Mouse (Mus musculus) neural tube, embryonic 11.5 days (tissue): ENCODE measurements around the gene Epdr1. TPM values are rescaled to one million over a fixed set of nuclear protein-coding genes. Genes with fewer than 3 reads are reported as not detected.
"Not testable (repeated sequence)": the region's sequence is repeated elsewhere in the genome, so short reads cannot be mapped to it uniquely, and the experiment has no call there.

ENCODE experiments used
- ATAC-seq: fragments of 200-750 bp; cut with Nextera tagmentation; 2 replicates; pipeline ENCODE4 v1.8.0; 2017; ENCODE audit warnings: moderate number of reproducible peaks, mild to moderate bottlenecking, moderate TSS enrichment, moderate library complexity; ENCODE audit not compliant: insufficient read depth, low FRiP score, low TSS enrichment
- DNase-seq: peaks from one replicate; pipeline ENCODE4 v3.0.0-alpha.2; 2015; ENCODE audit warnings: low spot score
- H3K27ac ChIP-seq: fragments of 300-500 bp; sonication (generic); 2 replicates; pipeline ENCODE4 v1.5.1; 2014; ENCODE audit warnings: low read depth, mild to moderate bottlenecking, low read length
- H3K27me3 ChIP-seq: fragments of 300-500 bp; sonication (generic); 2 replicates; pipeline ENCODE4 v1.6.1; 2014; ENCODE audit warnings: mild to moderate bottlenecking, low read length, mixed read lengths; ENCODE audit not compliant: control insufficient read depth, insufficient read depth
- H3K36me3 ChIP-seq: fragments of 300-500 bp; sonication (generic); 2 replicates; pipeline ENCODE4 v1.6.1; 2014; ENCODE audit warnings: mild to moderate bottlenecking, low read length, moderate library complexity, mixed read lengths; ENCODE audit not compliant: control insufficient read depth, insufficient read depth
- H3K4me1 ChIP-seq: fragments of 300-500 bp; sonication (generic); 2 replicates; pipeline ENCODE4 v1.6.1; 2014; ENCODE audit warnings: low read length, mixed read lengths; ENCODE audit not compliant: control insufficient read depth, insufficient read depth
- H3K4me2 ChIP-seq: fragments of 300-500 bp; sonication (generic); 2 replicates; pipeline ENCODE4 v1.6.1; 2014; ENCODE audit warnings: low read depth, mild to moderate bottlenecking, moderate library complexity
- H3K4me3 ChIP-seq: fragments of 300-500 bp; sonication (generic); 2 replicates; pipeline ENCODE4 v1.5.1; 2014; ENCODE audit warnings: low read depth, low read length
- H3K9ac ChIP-seq: fragments of 300-500 bp; sonication (generic); 2 replicates; pipeline ENCODE4 v1.6.1; 2014; ENCODE audit warnings: mild to moderate bottlenecking, low read length
- H3K9me3 ChIP-seq: fragments of 300-500 bp; sonication (generic); 2 replicates; pipeline ENCODE4 v1.6.1; 2016; ENCODE audit warnings: low read length; ENCODE audit not compliant: control insufficient read depth
- WGBS: fragments of 180-500 bp; shearing (Covaris S2); extraction: QIAGEN DNeasy Blood & Tissue Kit; methylation state at CpG from one replicate; pipeline ENCODE4 v1.1.7; 2014; 5-methylcytosine and 5-hydroxymethylcytosine counted together
- polyA plus RNA-seq: library from polyadenylated mRNA; unstranded; fragments of >200 nt; fragmentation: Nextera tagmentation; extraction: Ambion mirVana; gene quantifications from 2 replicates; pipeline ENCODE4 v1.2.1, GENCODE M21; 2014

The Epdr1 gene
- polyA plus RNA-seq, 1 experiment from 2014 or later: 16.7 TPM

DNA sequence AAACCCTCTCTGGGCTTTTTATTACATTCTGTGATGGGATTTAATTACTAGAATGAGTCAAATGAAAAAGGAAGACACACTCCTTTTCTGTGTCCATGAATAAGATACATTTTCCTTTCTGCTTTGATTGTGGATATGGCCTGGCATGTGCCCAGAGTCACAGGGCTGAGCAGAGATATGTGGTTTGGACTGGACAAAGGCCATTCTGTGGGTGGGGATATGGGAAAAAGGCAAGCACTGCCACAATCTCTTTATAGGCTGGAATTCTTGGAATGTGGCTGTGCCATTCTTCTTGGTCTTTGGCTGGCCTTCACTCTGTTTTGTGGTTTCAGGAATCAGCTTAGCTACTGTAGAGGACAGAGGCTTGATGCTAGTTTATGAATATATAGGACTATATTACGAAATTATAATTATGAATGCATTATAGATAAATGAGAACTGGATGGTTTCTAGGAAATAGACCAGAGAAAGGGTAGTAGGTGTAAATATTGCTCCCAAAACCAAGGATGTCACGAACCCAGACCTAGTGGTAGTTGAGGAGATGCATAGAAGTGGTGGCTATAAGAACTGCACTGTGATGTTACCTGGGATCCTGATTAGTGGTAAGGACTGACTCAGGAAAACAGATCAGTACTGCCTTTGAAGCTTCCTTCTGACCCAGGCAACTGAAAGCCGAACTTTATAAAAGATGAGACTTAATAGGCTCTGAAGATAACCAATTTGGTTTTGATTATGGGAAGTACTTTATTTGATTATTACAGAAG lies 28.5 kb downstream of the Epdr1 start:
- ATAC-seq: no peak
- H3K9ac ChIP-seq: no peak overlapping the region
- no peaks in the 10 kb centered on the region for H3K36me3 ChIP-seq
- H3K4me2 ChIP-seq: no peak overlapping the region
- no peak overlapping the region for H3K4me3 ChIP-seq
- H3K27me3 ChIP-seq: no peaks in the 10 kb centered on the region
- no peak for DNase-seq
- no peaks in the 10 kb centered on the region for H3K4me1 ChIP-seq
- no peaks in the 10 kb centered on the region for H3K9me3 ChIP-seq
- WGBS: 89% methylated on average over 3 of the region's 3 CpGs
- H3K27ac ChIP-seq: no peak overlapping the region

DNA sequence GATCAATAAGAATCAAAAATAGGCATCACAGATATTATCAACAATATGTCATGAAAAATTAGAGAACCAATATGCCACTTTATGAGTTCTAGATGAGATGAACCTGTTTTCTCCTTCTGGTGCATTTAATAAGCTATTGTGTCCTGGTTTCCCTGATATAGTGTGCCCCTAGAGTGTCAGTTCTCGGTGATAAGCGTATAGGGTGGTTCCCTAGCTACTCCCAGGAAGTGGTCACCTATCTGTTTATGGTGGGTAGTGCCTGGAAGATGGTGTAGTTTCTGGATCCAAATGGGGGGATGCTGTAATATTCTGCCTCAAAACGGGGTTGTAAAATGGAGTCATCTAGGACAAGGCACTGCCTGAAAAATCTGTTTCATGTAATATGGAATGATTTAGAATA lies 43.8 kb downstream of the Epdr1 start:
- DNase-seq (no peak), ATAC-seq (no peak)
- 89% methylated on average over 3 of the region's 3 CpGs for WGBS
- Histone ChIP-seq H3K4me2 (no peak overlapping the region), H3K9ac (no peak overlapping the region), H3K9me3 (no peaks in the 10 kb centered on the region), H3K36me3 (no peaks in the 10 kb centered on the region), H3K4me3 (no peak overlapping the region), H3K27ac (no peak overlapping the region), H3K27me3 (no peaks in the 10 kb centered on the region), H3K4me1 (no peaks in the 10 kb centered on the region)

DNA sequence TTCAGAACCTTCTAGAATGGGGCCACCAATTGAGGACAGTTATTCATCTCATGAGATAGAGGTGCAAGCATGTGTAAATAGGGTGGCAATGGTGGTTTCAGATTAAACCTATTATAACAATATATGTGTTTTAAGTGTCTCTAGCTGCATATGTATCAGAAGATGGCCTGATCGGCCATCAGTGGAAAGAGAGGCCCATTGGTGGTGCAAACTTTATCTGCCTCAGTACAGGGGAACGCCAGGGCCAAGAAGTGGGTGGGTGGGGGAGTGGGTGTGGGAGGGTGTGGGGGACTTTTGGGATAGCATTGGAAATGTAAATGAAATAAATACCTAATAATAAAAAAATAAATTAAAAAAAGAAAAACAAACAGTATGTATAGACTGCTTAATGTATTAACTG lies 45.0 kb downstream of the Epdr1 start:
- not testable (repeated sequence) for H3K4me1 ChIP-seq, H3K27me3 ChIP-seq, H3K9ac ChIP-seq, H3K9me3 ChIP-seq, H3K27ac ChIP-seq, ATAC-seq, H3K4me2 ChIP-seq, H3K4me3 ChIP-seq, H3K36me3 ChIP-seq, DNase-seq
- WGBS: 98% methylated on average over 2 of the region's 2 CpGs

DNA sequence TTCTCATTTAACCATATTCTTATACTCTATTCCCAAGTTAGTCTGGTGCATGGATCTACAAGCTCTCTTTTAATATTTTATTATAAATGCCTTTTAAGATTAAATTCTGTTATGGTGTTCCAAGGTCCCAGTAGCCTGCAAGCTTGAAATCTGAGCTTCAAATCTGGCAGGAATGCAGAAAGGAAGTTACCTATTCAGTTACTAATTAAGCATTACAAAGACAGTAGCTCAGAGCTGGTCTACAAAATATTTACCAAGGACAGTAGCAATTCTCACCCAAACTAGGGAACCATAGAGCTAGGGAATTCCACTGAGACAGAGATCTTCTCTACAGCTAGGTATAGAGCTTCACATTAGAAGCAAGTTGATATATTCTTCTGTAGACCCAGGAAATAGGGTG lies 49.6 kb downstream of the Epdr1 start:
- not testable (repeated sequence) for H3K4me3 ChIP-seq, H3K27ac ChIP-seq, DNase-seq, H3K4me2 ChIP-seq, ATAC-seq, H3K9me3 ChIP-seq, H3K36me3 ChIP-seq, H3K27me3 ChIP-seq, H3K4me1 ChIP-seq, H3K9ac ChIP-seq

DNA sequence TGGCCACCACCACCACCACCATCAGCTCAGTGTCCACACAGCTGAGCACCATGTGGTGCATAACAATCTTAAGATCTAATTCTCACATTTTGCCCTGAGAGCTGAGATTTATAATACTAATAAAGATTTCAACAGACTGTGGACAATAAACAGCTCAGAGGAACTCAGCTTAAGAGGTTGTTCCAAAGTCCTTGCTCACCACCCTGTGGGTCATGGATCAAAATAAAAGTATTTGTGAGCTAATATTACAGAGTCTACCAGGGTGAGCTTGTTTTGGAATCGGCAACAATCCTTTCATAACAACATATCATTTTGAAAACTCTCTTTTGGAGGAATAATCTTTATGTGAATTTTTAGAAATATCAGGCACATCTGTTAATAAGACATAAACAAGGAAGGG lies 57.2 kb downstream of the Epdr1 start:
- ATAC-seq (no peak), DNase-seq (no peak)
- Histone ChIP-seq H3K9ac (no peak overlapping the region), H3K27me3 (no peaks in the 10 kb centered on the region), H3K4me1 (no peaks in the 10 kb centered on the region), H3K4me3 (no peak overlapping the region), H3K9me3 (no peaks in the 10 kb centered on the region), H3K36me3 (no peaks in the 10 kb centered on the region), H3K27ac (no peak overlapping the region), H3K4me2 (no peak overlapping the region)
- WGBS: 85% methylated on average over 1 of the region's 1 CpGs

DNA sequence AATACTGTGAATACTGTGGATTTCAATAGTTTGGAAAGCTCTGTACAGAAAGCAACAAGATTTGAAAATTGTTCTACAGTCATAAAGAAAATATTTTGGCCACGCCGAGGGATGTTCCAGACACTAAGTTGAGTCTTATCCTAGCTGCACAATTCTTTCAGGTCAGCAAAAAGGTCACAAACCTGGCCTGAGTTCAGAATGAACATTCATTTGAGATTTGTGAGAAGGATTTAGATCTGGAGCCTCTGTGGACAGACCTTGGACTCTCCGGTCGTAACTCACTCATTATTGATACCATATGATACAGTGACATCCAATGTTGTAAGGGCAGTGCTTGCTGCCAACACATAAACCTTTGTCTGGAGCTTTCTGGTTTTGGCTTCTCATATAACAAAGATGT lies 64.3 kb downstream of the Epdr1 start:
- DNase-seq (no peak), ATAC-seq (no peak)
- Histone ChIP-seq H3K4me3 (no peak overlapping the region), H3K36me3 (no peaks in the 10 kb centered on the region), H3K27me3 (no peaks in the 10 kb centered on the region), H3K9me3 (no peaks in the 10 kb centered on the region), H3K9ac (no peak overlapping the region), H3K4me2 (no peak overlapping the region), H3K27ac (no peak overlapping the region), H3K4me1 (no peaks in the 10 kb centered on the region)
- 81% methylated on average over 4 of the region's 4 CpGs for WGBS

Other genes with a start within 250 kb of the Epdr1 start
- gene Stard3nl, start 224.1 kb downstream of the Epdr1 start, polyA plus RNA-seq: 132 and 133 TPM in 2 replicates
- 1.2 and 1.9 TPM in 2 replicates for gene Sfrp4, start 3.2 kb upstream of the Epdr1 start, polyA plus RNA-seq
- not detected in 2 replicates for gene Nme8, start 77.9 kb upstream of the Epdr1 start, polyA plus RNA-seq
- 0.27 TPM in 1 of 2 replicates, not detected in the other for gene Gpr141, start 204.3 kb upstream of the Epdr1 start, polyA plus RNA-seq